ENCODE assay signal across 8 mouse cellular contexts in genomic region chr1:160194529-160195336, GRCm38 (mm10). TPM values are rescaled to one million over a fixed set of nuclear protein-coding genes. Genes with fewer than 3 reads are reported as not detected.
A peak's percentile ranks its signal among the peaks of the same experiment; 100 is the strongest.
DNase-seq lines count a peak whose midpoint lies in the region; ATAC-seq and TF ChIP-seq lines count a peak whose summit lies in the region.

Gene Mrps14, plus strand, starts transcription at chr1:160195215.

- no peaks in the 10 kb centered on the region for H3K27me3 ChIP-seq in MEL (ENCODE audit: control insufficient read depth in 1 of 2, insufficient read depth in 2 of 2, low read length in 2 of 2)
- H3K27me3 ChIP-seq in cerebellum, adult 2 months (ENCODE audit: control insufficient read depth, insufficient read depth, low read length), result no peaks in the 10 kb centered on the region
- no peaks in the 10 kb centered on the region for H3K27me3 ChIP-seq in forebrain, postnatal 0 days (ENCODE audit: insufficient read depth, low read length)
- H3K27me3 ChIP-seq in lung, embryonic 15.5 days, result no peaks in the 10 kb centered on the region

- peak; percentile 99 for ATAC-seq in forebrain, postnatal 0 days
- peak; percentile 100 for ATAC-seq in lung, embryonic 15.5 days (ENCODE audit: borderline replicate concordance, extremely low read depth, low FRiP score, low TSS enrichment)

- peak within 1 kb of the TSS; percentile 68 to 95 for H3K4me3 ChIP-seq in MEL (ENCODE audit: control insufficient read depth in 1 of 2, insufficient read depth in 1 of 2, low read depth in 2 of 2, low read length in 2 of 2)
- peak within 1 kb of the TSS; percentile 99 for H3K4me3 ChIP-seq in cerebellum, adult 2 months (replicated peaks; ENCODE audit: insufficient read depth, low read depth, low read length)
- peak within 1 kb of the TSS; percentile 90 for H3K4me3 ChIP-seq in forebrain, postnatal 0 days (ENCODE audit: low read depth, low read length)
- peak within 1 kb of the TSS; percentile 71 for H3K4me3 ChIP-seq in lung, embryonic 15.5 days

- no peaks in the 10 kb centered on the region for H3K9me3 ChIP-seq in MEL (replicated peaks; ENCODE audit: insufficient read depth, low read length)
- no peaks in the 10 kb centered on the region for H3K9me3 ChIP-seq in forebrain, postnatal 0 days (ENCODE audit: low read length)
- no peaks in the 10 kb centered on the region for H3K9me3 ChIP-seq in lung, embryonic 15.5 days

- 4% methylated on average over 31 of the region's 31 CpGs for WGBS in cerebellum, adult 2 months
- WGBS in forebrain, postnatal 0 days, result 7% methylated on average over 31 of the region's 31 CpGs
- 6% methylated on average over 31 of the region's 31 CpGs for WGBS in lung, embryonic 15.5 days

- H3K27ac ChIP-seq in MEL (ENCODE audit: control insufficient read depth, low read depth, low read length), result peak within 1 kb of the TSS; percentile 85
- H3K27ac ChIP-seq in cerebellum, adult 2 months (ENCODE audit: insufficient read depth, low read length), result peak within 1 kb of the TSS; percentile 69
- peak within 1 kb of the TSS; percentile 89 for H3K27ac ChIP-seq in forebrain, postnatal 0 days (ENCODE audit: low read depth, low read length)
- H3K27ac ChIP-seq in lung, embryonic 15.5 days, result peak within 1 kb of the TSS; percentile 58

- peak; percentile 72 for TF ChIP-seq RAD21 in MEL (IDR thresholded peaks at IDR 0.05; ENCODE audit: low read depth, low read length)

- peak within 1 kb of the TSS; percentile 90 for H3K9ac ChIP-seq in MEL (ENCODE audit: control insufficient read depth, low read depth, low read length, poor library complexity, severe bottlenecking)
- peak within 1 kb of the TSS; percentile 88 for H3K9ac ChIP-seq in forebrain, postnatal 0 days
- peak within 1 kb of the TSS; percentile 79 for H3K9ac ChIP-seq in lung, embryonic 15.5 days

- peak within 1 kb of the TSS; percentile 71 for H3K4me2 ChIP-seq in forebrain, postnatal 0 days (ENCODE audit: low read depth)
- peak within 1 kb of the TSS; percentile 76 for H3K4me2 ChIP-seq in lung, embryonic 15.5 days

- peaks cover 3 to 5% of the 10 kb centered on the region in 2 experiments; a peak in 1 of 4 replicates for H3K4me1 ChIP-seq in MEL (ENCODE audit: control insufficient read depth in 1 of 2, insufficient read depth in 2 of 2, low read length in 2 of 2)
- peaks cover 4% of the 10 kb centered on the region; the same call in 1 of the 2 replicates for H3K4me1 ChIP-seq in cerebellum, adult 2 months (ENCODE audit: control insufficient read depth, insufficient read depth, low read length)
- H3K4me1 ChIP-seq in forebrain, postnatal 0 days (ENCODE audit: insufficient read depth), result 0 out of 2 replicates have a peak, but pooled peaks cover 6% of the 10 kb centered on the region
- H3K4me1 ChIP-seq in lung, embryonic 15.5 days, result peaks cover 8% of the 10 kb centered on the region; the same call in 1 of the 2 replicates

- peak; percentile 67 to 84; a peak in 3 of 4 replicates for TF ChIP-seq POLR2A in MEL (IDR thresholded peaks at IDR 0.05; ENCODE audit: control insufficient read depth in 1 of 2, insufficient read depth in 1 of 2, low read depth in 1 of 2, low read length in 2 of 2, poor library complexity in 1 of 2)
- TF ChIP-seq POLR2A in cerebellum, adult 2 months (IDR thresholded peaks at IDR 0.05; ENCODE audit: borderline replicate concordance, insufficient read depth, low read length), result peak; percentile 53

- H3K36me3 ChIP-seq in MEL (ENCODE audit: control insufficient read depth in 1 of 2, insufficient read depth in 2 of 2, low read length in 2 of 2), result peaks cover 10 to 16% of the 10 kb centered on the region in 2 experiments
- H3K36me3 ChIP-seq in forebrain, postnatal 0 days (ENCODE audit: insufficient read depth), result peaks cover 19% of the 10 kb centered on the region; the same call in 1 of the 2 replicates
- peaks cover 21% of the 10 kb centered on the region; the same call in 1 of the 2 replicates for H3K36me3 ChIP-seq in lung, embryonic 15.5 days

- TF ChIP-seq EP300 in MEL (IDR thresholded peaks at IDR 0.05; ENCODE audit: low read depth in 1 of 2, low read length in 2 of 2), result no peak

- peak; percentile 51 to 92 (median 88) for TF ChIP-seq CTCF in MEL (IDR thresholded peaks at IDR 0.05 in 2 of 3, conservative IDR thresholded peaks at IDR 0.05 in 1 of 3; ENCODE audit: control insufficient read depth in 1 of 3, insufficient read depth in 1 of 3, low read depth in 2 of 3, low read length in 3 of 3, poor library complexity in 1 of 3, severe bottlenecking in 1 of 3)
- peak; percentile 78 for TF ChIP-seq CTCF in cerebellum, adult 2 months (IDR thresholded peaks at IDR 0.05; ENCODE audit: borderline replicate concordance, insufficient read depth, low read depth, low read length)
- TF ChIP-seq CTCF in forebrain, postnatal 0 days (IDR thresholded peaks at IDR 0.05; ENCODE audit: low read depth), result peak; percentile 88

- peaks cover 20% of the 10 kb centered on the region for H3K79me2 ChIP-seq in MEL (ENCODE audit: control insufficient read depth, insufficient read depth, low read length, poor library complexity)

- DNase-seq in MEL (ENCODE audit: low read depth, low spot score), result peak; percentile 99
- DNase-seq in cerebellum, adult 2 months, result peak; percentile 98 to 99
- peak; percentile 99 for DNase-seq in forebrain, postnatal 0 days
- DNase-seq in heart, postnatal 4 days, result peak; percentile 99
- DNase-seq in layer of hippocampus, adult 8-10 months (ENCODE audit: low spot score in 2 of 2), result peak; percentile 97 to 98
- peak; percentile 98 for DNase-seq in ovary, adult 18-20 months (ENCODE audit: low spot score)
- peak; percentile 99 for DNase-seq in thymus, postnatal 0 days (ENCODE audit: low spot score)

TF ChIP-seq in MEL, 35 proteins besides CTCF, POLR2A, EP300 and RAD21:
- TF ChIP-seq MAZ (IDR thresholded peaks at IDR 0.05; ENCODE audit: low read depth, low read length) (peak; percentile 91; the same call in 1 of the 2 replicates), ELF1 (IDR thresholded peaks at IDR 0.05; ENCODE audit: low read depth, low read length) (peak; percentile 83), JUND (IDR thresholded peaks at IDR 0.05; ENCODE audit: low read depth, low read length) (no peak), TBP (IDR thresholded peaks at IDR 0.05; ENCODE audit: low read depth, low read length) (peak; percentile 75), POLR2AphosphoS2 (IDR thresholded peaks at IDR 0.05; ENCODE audit: low read length) (peak; percentile 79; the same call in 1 of the 2 replicates), KAT2A (conservative IDR thresholded peaks at IDR 0.05; ENCODE audit: low read depth, low read length) (no peak; the same call in 1 of the 2 replicates), MXI1 (IDR thresholded peaks at IDR 0.05; ENCODE audit: low read depth, low read length) (peak; percentile 79), TCF12 (IDR thresholded peaks at IDR 0.05; ENCODE audit: low read depth, low read length) (peak; percentile 60; the same call in 1 of the 2 replicates), HCFC1 (IDR thresholded peaks at IDR 0.05; ENCODE audit: low read depth, low read length) (peak; percentile 87), CHD2 (IDR thresholded peaks at IDR 0.05; ENCODE audit: low read length) (peak; percentile 98), USF1 (IDR thresholded peaks at IDR 0.05; ENCODE audit: low read depth, low read length) (no peak), MAX (IDR thresholded peaks at IDR 0.05; ENCODE audit: low read length) (peak; percentile 58), SMC3 (IDR thresholded peaks at IDR 0.05; ENCODE audit: low read depth, low read length) (peak; percentile 75), NRF1 (IDR thresholded peaks at IDR 0.05; ENCODE audit: insufficient read depth, low read depth, low read length, poor library complexity, severe bottlenecking) (peak; percentile 78), GATA1 (IDR thresholded peaks at IDR 0.05; ENCODE audit: low read depth, low read length) (peak; percentile 87), MEF2A (IDR thresholded peaks at IDR 0.05; ENCODE audit: extremely low read depth, insufficient replicate concordance, low read depth, low read length, poor library complexity, severe bottlenecking) (no peak), NELFE (IDR thresholded peaks at IDR 0.05; ENCODE audit: low read depth, low read length) (peak; percentile 85), SIN3A (IDR thresholded peaks at IDR 0.05; ENCODE audit: low read length) (peak; percentile 88), ZC3H11A (IDR thresholded peaks at IDR 0.05; ENCODE audit: low read depth, low read length) (peak; percentile 57), MYC (IDR thresholded peaks at IDR 0.05; ENCODE audit: low read depth, low read length) (peak; percentile 85; the same call in 1 of the 2 replicates)

RNA-seq across cellular contexts. Expression of gene Mrps14, which starts in this region (rescaled TPM):
- 133 and 145 TPM in 2 replicates for total RNA-seq in MEL (2012; rRNA removed)
- polyA plus RNA-seq in MEL (2012; ENCODE audit: insufficient read depth in 1 of 2, insufficient read length in 2 of 2, low read depth in 1 of 2, low replicate concordance in 2 of 2, missing spikeins in 1 of 2), result 100 to 1,000 TPM in 1 of 2 experiments, not detected in 1; 138 TPM
- 56.0 and 56.7 TPM in 2 replicates for polyA plus RNA-seq in cerebellum, adult 2 months (2012; rRNA removed)
- total RNA-seq in forebrain, postnatal 0 days (2014; rRNA removed), result 22.9 and 23.1 TPM in 2 replicates
- 129 and 149 TPM in 2 replicates for polyA plus RNA-seq in forebrain, postnatal 0 days (2015; fragmentation: Nextera tagmentation; extraction: Ambion mirVana)
- total RNA-seq in heart, postnatal 4 days (2021), result 10 to 100 TPM; 84.0 to 85.2 TPM
- total RNA-seq in layer of hippocampus, adult 8-10 months (2022), result 10 to 100 TPM; 63.2 to 72.5 (median 71.7) TPM
- 258 and 277 TPM in 2 replicates for polyA plus RNA-seq in lung, embryonic 15.5 days (2015; fragmentation: Nextera tagmentation; extraction: Ambion mirVana)
- 390 and 393 TPM in 2 replicates for polyA plus RNA-seq in thymus, postnatal 0 days (2015; fragmentation: Nextera tagmentation; extraction: Ambion mirVana)

Comparison
In these comparisons a context has a peak if more than half of its experiments do, and no peak if none do; other contexts are left out.
1. Peak in every context shown above with its lines: DNase-seq, ATAC-seq, H3K4me3 ChIP-seq and H3K27ac ChIP-seq.